Mouse (Mus musculus) ES-E14 (cell line): ENCODE results near the gene Tmem236.

Experiments used
- CHD2 ChIP-seq: IDR thresholded peaks from 2 replicates; pipeline ENCODE4 v1.6.1; 2014; ENCODE audit warnings: mild to moderate bottlenecking, low read depth, low read length, inconsistent platforms
- HCFC1 ChIP-seq: IDR thresholded peaks from 2 replicates; pipeline ENCODE4 v1.6.1; 2012; ENCODE audit warnings: low read length, inconsistent platforms, borderline replicate concordance; ENCODE audit not compliant: insufficient read depth
- MAFK ChIP-seq: IDR thresholded peaks from 2 replicates; pipeline ENCODE4 v1.6.1; 2014; ENCODE audit warnings: mild to moderate bottlenecking, low read depth, low read length, inconsistent platforms; ENCODE audit not compliant: insufficient read depth
- ZNF384 ChIP-seq: IDR thresholded peaks from 2 replicates; pipeline ENCODE4 v1.6.1; 2012; ENCODE audit warnings: low read depth, low read length, inconsistent platforms

DNA sequence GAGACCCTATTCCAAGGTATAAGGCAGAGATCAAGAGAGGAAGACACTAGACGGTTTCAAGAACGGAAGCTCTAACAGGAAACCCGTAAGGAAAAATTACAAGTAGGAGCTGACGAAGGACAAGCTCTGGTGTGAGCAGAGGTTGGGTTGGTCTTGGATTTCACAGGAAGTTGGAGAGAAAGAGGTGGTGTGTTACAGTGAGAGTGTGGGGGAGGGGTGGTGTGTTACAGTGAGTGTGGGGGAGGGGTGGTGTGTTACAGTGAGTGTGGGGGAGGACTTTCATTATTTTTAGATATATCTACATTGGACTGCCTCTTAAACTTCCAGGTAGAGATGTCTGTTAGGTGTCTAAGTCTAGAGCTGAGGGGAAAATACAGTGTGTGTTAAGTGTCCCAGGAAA is 16.4 kb downstream of the Tmem236 start:
- TF ChIP-seq HCFC1 (no peak), ZNF384 (no peak), CHD2 (no peak), MAFK (no peak)
